Mouse (Mus musculus) hindbrain, embryonic 16.5 days (tissue): ENCODE measurements around the gene Ttc27. TPM values are rescaled to one million over a fixed set of nuclear protein-coding genes. Genes with fewer than 3 reads are reported as not detected.

Experiments
- ATAC-seq: fragments of 200-750 bp; cut with Nextera tagmentation; 2 replicates; pipeline ENCODE4 v1.8.0; 2017; ENCODE audit warnings: moderate TSS enrichment, moderate library complexity
- H3K27ac ChIP-seq: fragments of 300-500 bp; sonication (generic); 2 replicates; pipeline ENCODE4 v1.5.1; 2014; ENCODE audit warnings: low read depth, mild to moderate bottlenecking, control low read depth, low read length, moderate library complexity
- H3K27me3 ChIP-seq: fragments of 300-500 bp; sonication (generic); replicated peaks from 2 replicates; pipeline ENCODE4 v1.6.1; 2014; ENCODE audit warnings: low read length; ENCODE audit not compliant: control insufficient read depth, insufficient read depth
- H3K36me3 ChIP-seq: fragments of 300-500 bp; sonication (generic); 2 replicates; pipeline ENCODE4 v1.6.1; 2014; ENCODE audit warnings: mild to moderate bottlenecking, low read length, moderate library complexity, mixed read lengths; ENCODE audit not compliant: control insufficient read depth, insufficient read depth
- H3K4me1 ChIP-seq: fragments of 300-500 bp; sonication (generic); 2 replicates; pipeline ENCODE4 v1.6.1; 2014; ENCODE audit warnings: low read depth, low read length; ENCODE audit not compliant: control insufficient read depth, insufficient read depth
- H3K4me2 ChIP-seq: fragments of 300-500 bp; sonication (generic); 2 replicates; pipeline ENCODE4 v1.6.1; 2014; ENCODE audit warnings: mild to moderate bottlenecking, low read length, control low read depth, moderate library complexity
- H3K4me3 ChIP-seq: fragments of 300-500 bp; sonication (generic); 2 replicates; pipeline ENCODE4 v1.5.1; 2014; ENCODE audit warnings: mild to moderate bottlenecking, low read length, control low read depth, moderate library complexity
- H3K9ac ChIP-seq: fragments of 300-500 bp; sonication (generic); 2 replicates; pipeline ENCODE4 v1.6.1; 2014; ENCODE audit warnings: low read depth, mild to moderate bottlenecking, control low read depth, low read length, moderate library complexity
- H3K9me3 ChIP-seq: fragments of 300-500 bp; sonication (generic); 2 replicates; pipeline ENCODE4 v1.6.1; 2014; ENCODE audit warnings: mild to moderate bottlenecking, low read length, moderate library complexity; ENCODE audit not compliant: control insufficient read depth
- WGBS: fragments of 180-500 bp; shearing (Covaris S2); extraction: QIAGEN DNeasy Blood & Tissue Kit; methylation state at CpG from one replicate; pipeline ENCODE4 v1.1.7; 2014; 5-methylcytosine and 5-hydroxymethylcytosine counted together
- polyA plus RNA-seq: library from polyadenylated mRNA; unstranded; fragments of >200 nt; fragmentation: Nextera tagmentation; extraction: Ambion mirVana; gene quantifications from 2 replicates; pipeline ENCODE4 v1.2.1, GENCODE M21; 2015

The Ttc27 gene
- polyA plus RNA-seq, 1 experiment from 2014 or later = 17.3 TPM

GRCm38 (mm10) chr17:74866565-74867507 is 149.3 kb downstream of the Ttc27 start:
- 16% methylated on average over 11 of the region's 11 CpGs for WGBS
- no peak overlapping the region for H3K4me3 ChIP-seq
- no peak overlapping the region for H3K27ac ChIP-seq
- peak; percentile 52; the same call in 1 of the 2 replicates for ATAC-seq
- no peaks in the 10 kb centered on the region for H3K9me3 ChIP-seq
- no peak overlapping the region for H3K4me2 ChIP-seq
- H3K9ac ChIP-seq = no peak overlapping the region
- no peaks in the 10 kb centered on the region for H3K36me3 ChIP-seq
- H3K27me3 ChIP-seq = no peaks in the 10 kb centered on the region
- peaks cover 11% of the 10 kb centered on the region for H3K4me1 ChIP-seq

- Histone ChIP-seq H3K9me3 (no peaks in the 10 kb centered on the region), H3K4me2 (no peak overlapping the region), H3K4me3 (no peak overlapping the region), H3K4me1 (peaks cover 11% of the 10 kb centered on the region), H3K27ac (no peak overlapping the region), H3K36me3 (no peaks in the 10 kb centered on the region), H3K9ac (no peak overlapping the region), H3K27me3 (no peaks in the 10 kb centered on the region)
- no peak for ATAC-seq
- WGBS = 71% methylated on average over 12 of the region's 12 CpGs
Observed at GRCm38 (mm10) chr17:74868185-74868907, 150.8 kb downstream of the Ttc27 start.

GRCm38 (mm10) chr17:74869556-74869955 is 152.0 kb downstream of the Ttc27 start:
- no peak overlapping the region for H3K9ac ChIP-seq
- H3K27me3 ChIP-seq = no peaks in the 10 kb centered on the region
- no peak for ATAC-seq
- no peak overlapping the region for H3K27ac ChIP-seq
- H3K36me3 ChIP-seq = no peaks in the 10 kb centered on the region
- H3K4me2 ChIP-seq = no peak overlapping the region
- H3K9me3 ChIP-seq = no peaks in the 10 kb centered on the region
- H3K4me3 ChIP-seq = no peak overlapping the region
- 57% methylated on average over 8 of the region's 8 CpGs for WGBS
- H3K4me1 ChIP-seq = peaks cover 11% of the 10 kb centered on the region

DNA sequence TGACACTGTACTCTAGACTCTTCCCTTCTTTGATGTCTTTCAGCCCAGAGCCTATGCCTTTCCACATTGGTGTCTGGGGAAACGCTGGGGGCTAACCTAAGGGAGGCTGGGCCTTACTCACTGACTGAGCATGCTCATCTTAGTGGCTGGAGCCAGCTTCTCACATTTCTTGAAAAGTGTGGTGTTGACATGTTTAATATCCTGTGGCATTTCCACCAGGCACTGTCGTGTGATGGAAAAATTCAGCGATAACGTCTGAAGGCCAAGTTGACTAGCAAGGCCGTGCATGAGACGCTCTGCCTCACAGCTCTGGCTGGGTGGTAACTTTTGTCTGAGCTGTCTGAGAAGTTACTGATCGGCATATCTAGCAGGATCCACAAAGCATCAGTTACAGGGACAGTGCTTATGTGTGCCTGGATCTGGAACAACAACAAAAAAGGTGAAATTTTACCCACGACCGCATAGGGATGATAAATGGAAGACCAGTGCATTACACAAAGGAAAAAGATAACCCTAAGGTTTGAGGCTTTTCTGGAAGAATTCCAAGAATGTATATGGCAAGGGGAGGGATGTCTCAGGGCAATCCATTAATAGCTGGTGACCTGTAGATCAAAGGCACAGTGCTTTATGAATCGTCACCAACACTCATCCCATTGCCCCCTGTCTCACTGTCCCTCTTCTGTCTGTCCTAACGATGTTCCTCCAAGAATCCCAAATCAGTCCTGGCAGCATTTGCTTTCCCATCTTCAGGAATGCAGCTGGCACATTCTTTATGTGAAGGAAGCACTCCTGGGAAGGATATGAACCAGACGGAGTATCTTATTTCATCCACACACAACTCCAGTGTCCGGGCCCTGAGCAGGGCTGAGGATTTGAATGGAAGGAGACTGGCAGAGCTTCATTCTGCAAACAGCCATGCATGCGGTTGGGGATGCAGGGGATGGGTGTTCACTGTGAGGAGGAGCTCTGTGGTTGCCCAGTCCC is 152.9 kb downstream of the Ttc27 start:
- WGBS = 72% methylated on average over 14 of the region's 14 CpGs
- no peak overlapping the region for H3K9ac ChIP-seq
- H3K36me3 ChIP-seq = no peaks in the 10 kb centered on the region
- H3K9me3 ChIP-seq = no peaks in the 10 kb centered on the region
- no peaks in the 10 kb centered on the region for H3K27me3 ChIP-seq
- H3K4me1 ChIP-seq = peaks cover 11% of the 10 kb centered on the region
- no peak overlapping the region for H3K4me2 ChIP-seq
- H3K27ac ChIP-seq = no peak overlapping the region
- H3K4me3 ChIP-seq = no peak overlapping the region
- no peak for ATAC-seq

DNA sequence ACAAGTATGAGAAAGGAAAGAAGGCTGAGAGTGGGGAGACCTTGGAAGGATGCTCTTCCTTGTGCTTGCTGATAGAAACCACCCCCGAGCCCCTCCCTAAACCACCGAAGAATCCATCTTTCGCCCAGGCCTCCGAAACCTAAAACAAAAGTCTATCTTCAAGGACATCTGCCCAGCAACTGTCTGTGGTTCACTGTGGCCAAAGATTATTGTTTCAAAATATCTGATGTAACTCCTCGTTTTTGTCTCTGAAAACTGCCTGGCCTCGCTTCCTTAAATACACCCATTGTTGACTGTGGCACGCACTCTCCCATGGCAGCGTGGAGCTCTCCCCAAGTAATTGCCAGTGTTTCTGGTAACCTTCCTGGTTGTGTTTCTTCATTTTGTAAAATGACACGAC is 155.0 kb downstream of the Ttc27 start:
- Histone ChIP-seq H3K27me3 (no peaks in the 10 kb centered on the region), H3K9me3 (no peaks in the 10 kb centered on the region), H3K4me1 (no peaks in the 10 kb centered on the region), H3K36me3 (no peaks in the 10 kb centered on the region), H3K27ac (no peak overlapping the region), H3K4me3 (no peak overlapping the region), H3K4me2 (no peak overlapping the region), H3K9ac (no peak overlapping the region)
- no peak for ATAC-seq
- 91% methylated on average over 9 of the region's 9 CpGs for WGBS

DNA sequence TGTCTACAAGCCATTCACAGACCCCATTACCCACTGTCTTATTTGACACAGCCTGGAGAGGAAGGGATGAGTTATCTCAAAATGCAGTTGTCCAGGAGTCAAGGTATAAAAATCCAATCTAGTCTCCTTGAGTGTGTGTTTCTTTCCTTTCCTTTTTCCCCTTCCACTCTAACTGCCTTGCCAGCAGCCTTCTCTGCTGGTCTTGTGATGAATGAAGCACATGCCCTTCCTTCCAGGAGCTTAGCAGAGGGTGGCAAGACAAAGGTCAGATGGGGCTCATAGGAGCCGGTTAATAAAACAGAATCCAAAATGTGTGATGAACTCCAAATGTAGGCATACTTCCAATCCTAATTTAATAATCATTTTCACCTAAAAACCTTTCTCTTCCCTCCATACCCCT is 156.2 kb downstream of the Ttc27 start:
- Histone ChIP-seq H3K9me3 (no peaks in the 10 kb centered on the region), H3K27ac (no peak overlapping the region), H3K9ac (no peak overlapping the region), H3K27me3 (no peaks in the 10 kb centered on the region), H3K4me3 (no peak overlapping the region), H3K36me3 (no peaks in the 10 kb centered on the region), H3K4me2 (no peak overlapping the region), H3K4me1 (no peaks in the 10 kb centered on the region)
- 83% methylated on average over 1 of the region's 1 CpGs for WGBS
- no peak for ATAC-seq

GRCm38 (mm10) chr17:74875740-74876139 is 158.2 kb downstream of the Ttc27 start:
- no peak overlapping the region for H3K4me3 ChIP-seq
- no peak for ATAC-seq
- no peaks in the 10 kb centered on the region for H3K4me1 ChIP-seq
- no peaks in the 10 kb centered on the region for H3K27me3 ChIP-seq
- H3K36me3 ChIP-seq = no peaks in the 10 kb centered on the region
- WGBS = 95% methylated on average over 5 of the region's 5 CpGs
- H3K9ac ChIP-seq = no peak overlapping the region
- no peak overlapping the region for H3K27ac ChIP-seq
- H3K4me2 ChIP-seq = no peak overlapping the region
- H3K9me3 ChIP-seq = no peaks in the 10 kb centered on the region

DNA sequence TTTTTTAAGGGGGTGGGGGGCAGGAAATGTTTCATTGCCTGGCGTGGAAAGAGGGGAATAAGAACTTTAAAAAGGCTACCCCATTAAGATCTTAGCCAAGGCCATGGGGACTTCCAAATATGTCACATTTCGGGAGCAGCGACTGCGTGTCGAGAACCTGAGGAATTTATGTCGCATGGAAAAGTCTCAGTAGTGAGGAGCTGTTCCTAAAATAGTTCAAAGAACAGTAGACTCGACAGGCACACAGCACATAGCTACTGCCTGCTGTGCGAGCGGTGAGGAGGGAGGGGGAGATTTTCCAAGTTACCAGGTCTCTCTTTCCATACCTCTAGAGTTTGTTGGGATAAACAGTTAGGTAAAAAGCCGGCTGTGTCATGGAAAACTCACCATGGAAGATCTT is 159.4 kb downstream of the Ttc27 start:
- H3K36me3 ChIP-seq = no peaks in the 10 kb centered on the region
- H3K4me3 ChIP-seq = no peak overlapping the region
- no peak overlapping the region for H3K27ac ChIP-seq
- H3K27me3 ChIP-seq = no peaks in the 10 kb centered on the region
- H3K4me1 ChIP-seq = no peaks in the 10 kb centered on the region
- no peak overlapping the region for H3K9ac ChIP-seq
- no peak overlapping the region for H3K4me2 ChIP-seq
- H3K9me3 ChIP-seq = no peaks in the 10 kb centered on the region
- WGBS = 80% methylated on average over 10 of the region's 10 CpGs
- ATAC-seq = no peak
